Mouse (Mus musculus): ENCODE data around the gene Selenov. TPM values are rescaled to one million over a fixed set of nuclear protein-coding genes. Genes with fewer than 3 reads are reported as not detected.

Selenov gene
- polyA plus RNA-seq, 1 experiment = 0.24 TPM

- Histone ChIP-seq H3K36me3 (ENCODE audit: control insufficient read depth, insufficient read depth, low read length) (no peaks in the 10 kb centered on the region), H3K4me1 (replicated peaks; ENCODE audit: control insufficient read depth, insufficient read depth, low read length) (peaks cover 7% of the 10 kb centered on the region), H3K27ac (ENCODE audit: control insufficient read depth, insufficient read depth, low read length) (no peak overlapping the region), H3K4me3 (ENCODE audit: control insufficient read depth, insufficient read depth, low read length) (no peak overlapping the region), H3K27me3 (ENCODE audit: control insufficient read depth, insufficient read depth, low read length) (no peaks in the 10 kb centered on the region)
- no peak for DNase-seq
- 58% methylated on average over 8 of the region's 8 CpGs for WGBS
- TF ChIP-seq CTCF (IDR thresholded peaks at IDR 0.05; ENCODE audit: borderline replicate concordance, control insufficient read depth, extremely low read depth, insufficient read depth, low read length, poor library complexity) (no peak), POLR2A (IDR thresholded peaks at IDR 0.05; ENCODE audit: control insufficient read depth, extremely low read depth, insufficient read depth, low read length, poor library complexity) (no peak)
Measured at GRCm38 (mm10) chr7:28277237-28277614, 13.8 kb downstream of the Selenov start.

- Histone ChIP-seq H3K4me3 (ENCODE audit: control insufficient read depth, insufficient read depth, low read length) (no peak overlapping the region), H3K36me3 (ENCODE audit: control insufficient read depth, insufficient read depth, low read length) (no peaks in the 10 kb centered on the region), H3K27ac (ENCODE audit: control insufficient read depth, insufficient read depth, low read length) (no peak overlapping the region), H3K4me1 (replicated peaks; ENCODE audit: control insufficient read depth, insufficient read depth, low read length) (peaks cover 4% of the 10 kb centered on the region; the same call in 1 of the 2 replicates), H3K27me3 (ENCODE audit: control insufficient read depth, insufficient read depth, low read length) (no peaks in the 10 kb centered on the region)
- TF ChIP-seq CTCF (IDR thresholded peaks at IDR 0.05; ENCODE audit: borderline replicate concordance, control insufficient read depth, extremely low read depth, insufficient read depth, low read length, poor library complexity) (no peak), POLR2A (IDR thresholded peaks at IDR 0.05; ENCODE audit: control insufficient read depth, extremely low read depth, insufficient read depth, low read length, poor library complexity) (no peak)
- no peak for DNase-seq
- WGBS = 77% methylated on average over 3 of the region's 3 CpGs
Measured at GRCm38 (mm10) chr7:28271761-28272160, 19.2 kb downstream of the Selenov start.

GRCm38 (mm10) chr7:28269355-28269754 is 21.6 kb downstream of the Selenov start:
- H3K36me3 ChIP-seq (ENCODE audit: control insufficient read depth, insufficient read depth, low read length) = no peaks in the 10 kb centered on the region
- H3K27ac ChIP-seq (ENCODE audit: control insufficient read depth, insufficient read depth, low read length) = no peak overlapping the region
- H3K4me3 ChIP-seq (ENCODE audit: control insufficient read depth, insufficient read depth, low read length) = no peak overlapping the region
- 97% methylated on average over 12 of the region's 12 CpGs for WGBS
- DNase-seq = no peak
- TF ChIP-seq CTCF (IDR thresholded peaks at IDR 0.05; ENCODE audit: borderline replicate concordance, control insufficient read depth, extremely low read depth, insufficient read depth, low read length, poor library complexity) (no peak), POLR2A (IDR thresholded peaks at IDR 0.05; ENCODE audit: control insufficient read depth, extremely low read depth, insufficient read depth, low read length, poor library complexity) (no peak)
- H3K27me3 ChIP-seq (ENCODE audit: control insufficient read depth, insufficient read depth, low read length) = no peaks in the 10 kb centered on the region
- H3K4me1 ChIP-seq (replicated peaks; ENCODE audit: control insufficient read depth, insufficient read depth, low read length) = peaks cover 4% of the 10 kb centered on the region; the same call in 1 of the 2 replicates

GRCm38 (mm10) chr7:28268576-28268975 is 22.4 kb downstream of the Selenov start:
- DNase-seq = no peak
- peaks cover 4% of the 10 kb centered on the region; the same call in 1 of the 2 replicates for H3K4me1 ChIP-seq (replicated peaks; ENCODE audit: control insufficient read depth, insufficient read depth, low read length)
- 55% methylated on average over 16 of the region's 16 CpGs for WGBS
- H3K36me3 ChIP-seq (ENCODE audit: control insufficient read depth, insufficient read depth, low read length) = no peaks in the 10 kb centered on the region
- no peaks in the 10 kb centered on the region for H3K27me3 ChIP-seq (ENCODE audit: control insufficient read depth, insufficient read depth, low read length)
- peak overlapping the region; percentile 30 for H3K4me3 ChIP-seq (ENCODE audit: control insufficient read depth, insufficient read depth, low read length)
- no peak for TF ChIP-seq CTCF (IDR thresholded peaks at IDR 0.05; ENCODE audit: borderline replicate concordance, control insufficient read depth, extremely low read depth, insufficient read depth, low read length, poor library complexity)
- no peak for TF ChIP-seq POLR2A (IDR thresholded peaks at IDR 0.05; ENCODE audit: control insufficient read depth, extremely low read depth, insufficient read depth, low read length, poor library complexity)
- no peak overlapping the region for H3K27ac ChIP-seq (ENCODE audit: control insufficient read depth, insufficient read depth, low read length)

GRCm38 (mm10) chr7:28268042-28268531 is 22.9 kb downstream of the Selenov start:
- DNase-seq = peak; percentile 29
- Histone ChIP-seq H3K4me1 (replicated peaks; ENCODE audit: control insufficient read depth, insufficient read depth, low read length) (peaks cover 4% of the 10 kb centered on the region; the same call in 1 of the 2 replicates), H3K36me3 (ENCODE audit: control insufficient read depth, insufficient read depth, low read length) (no peaks in the 10 kb centered on the region), H3K27ac (ENCODE audit: control insufficient read depth, insufficient read depth, low read length) (no peak overlapping the region), H3K4me3 (ENCODE audit: control insufficient read depth, insufficient read depth, low read length) (peak overlapping the region; percentile 46), H3K27me3 (ENCODE audit: control insufficient read depth, insufficient read depth, low read length) (no peaks in the 10 kb centered on the region)
- whole genome bisulfite sequencing = 5% methylated on average over 62 of the region's 62 CpGs
- TF ChIP-seq CTCF (IDR thresholded peaks at IDR 0.05; ENCODE audit: borderline replicate concordance, control insufficient read depth, extremely low read depth, insufficient read depth, low read length, poor library complexity) (no peak), POLR2A (IDR thresholded peaks at IDR 0.05; ENCODE audit: control insufficient read depth, extremely low read depth, insufficient read depth, low read length, poor library complexity) (no peak)

- peak; percentile 69 for DNase-seq
- Histone ChIP-seq H3K27me3 (ENCODE audit: control insufficient read depth, insufficient read depth, low read length) (no peaks in the 10 kb centered on the region), H3K4me3 (ENCODE audit: control insufficient read depth, insufficient read depth, low read length) (peak within 1 kb of the TSS; percentile 46), H3K27ac (ENCODE audit: control insufficient read depth, insufficient read depth, low read length) (no peak within 1 kb of the TSS), H3K36me3 (ENCODE audit: control insufficient read depth, insufficient read depth, low read length) (no peaks in the 10 kb centered on the region), H3K4me1 (replicated peaks; ENCODE audit: control insufficient read depth, insufficient read depth, low read length) (peaks cover 4% of the 10 kb centered on the region; the same call in 1 of the 2 replicates)
- WGBS = 9% methylated on average over 57 of the region's 57 CpGs
- TF ChIP-seq CTCF (IDR thresholded peaks at IDR 0.05; ENCODE audit: borderline replicate concordance, control insufficient read depth, extremely low read depth, insufficient read depth, low read length, poor library complexity) (no peak), POLR2A (IDR thresholded peaks at IDR 0.05; ENCODE audit: control insufficient read depth, extremely low read depth, insufficient read depth, low read length, poor library complexity) (no peak)
Measured at GRCm38 (mm10) chr7:28267129-28268041, 23.6 kb downstream of the Selenov start, which contains the start of gene Eid2. Eid2 (plus strand) TSS chr7:28267881.

Measured in thymus, adult 2 months (tissue).